Comparison of ENCODE assay signal across 8 mouse cellular contexts in genomic region chr17:90086826-90087225, GRCm38 (mm10).
DNase-seq lines count a peak whose midpoint lies in the region.

No protein-coding gene starts in this region.

- WGBS in hindbrain, embryonic 10.5 days = 6% methylated on average over 1 of the region's 1 CpGs
- WGBS in midbrain, embryonic 10.5 days = 4% methylated on average over 1 of the region's 1 CpGs

- no peaks in the 10 kb centered on the region for H3K36me3 ChIP-seq in hindbrain, embryonic 10.5 days
- H3K36me3 ChIP-seq in midbrain, embryonic 10.5 days = no peaks in the 10 kb centered on the region

- no peak overlapping the region for H3K4me3 ChIP-seq in hindbrain, embryonic 10.5 days
- no peak overlapping the region for H3K4me3 ChIP-seq in midbrain, embryonic 10.5 days

- H3K27me3 ChIP-seq in hindbrain, embryonic 10.5 days (ENCODE audit: insufficient read depth, poor library complexity, severe bottlenecking) = no peaks in the 10 kb centered on the region
- H3K27me3 ChIP-seq in midbrain, embryonic 10.5 days (ENCODE audit: low read depth, poor library complexity, severe bottlenecking) = no peaks in the 10 kb centered on the region

- H3K27ac ChIP-seq in hindbrain, embryonic 10.5 days = peak overlapping the region; percentile 87
- peak overlapping the region; percentile 78 for H3K27ac ChIP-seq in midbrain, embryonic 10.5 days (replicated peaks)

- no peaks in the 10 kb centered on the region for H3K9me3 ChIP-seq in hindbrain, embryonic 10.5 days
- H3K9me3 ChIP-seq in midbrain, embryonic 10.5 days (replicated peaks) = no peaks in the 10 kb centered on the region

- peaks cover 27% of the 10 kb centered on the region; the same call in 1 of the 2 replicates for H3K4me1 ChIP-seq in hindbrain, embryonic 10.5 days (replicated peaks)
- H3K4me1 ChIP-seq in midbrain, embryonic 10.5 days = peaks cover 22% of the 10 kb centered on the region

- DNase-seq in lung, postnatal 10 days = peak; percentile 22
- DNase-seq in lung, postnatal 14 days = no peak
- DNase-seq in hindbrain, embryonic 10.5 days (ENCODE audit: low spot score) = peak; percentile 75
- DNase-seq in midbrain, embryonic 10.5 days (ENCODE audit: low spot score) = peak; percentile 54
- peak; percentile 79 for DNase-seq in telencephalon, adult 2 months (ENCODE audit: low read depth, low spot score)
- DNase-seq in lung, adult 18-20 months = no peak
- DNase-seq in lung, postnatal 25 days (ENCODE audit: low spot score) = no peak
- no peak for DNase-seq in spleen, adult 12 weeks (ENCODE audit: low spot score)

Comparison
In these comparisons a context has a peak if more than half of its experiments do, and no peak if none do; other contexts are left out.
1. DNase-seq: peak in lung, postnatal 10 days (single experiment), hindbrain, embryonic 10.5 days (single experiment), midbrain, embryonic 10.5 days (single experiment) and telencephalon, adult 2 months (single experiment); none in lung, postnatal 14 days (single experiment), lung, adult 18-20 months (0 of 2), lung, postnatal 25 days (single experiment) and spleen, adult 12 weeks (single experiment).